Mouse (Mus musculus) left cerebral cortex, postnatal 14 days (tissue): ENCODE measurements at regions not wholly inside any gene's neighbourhood (a gene's known extent, or its start where the extent isn't known, plus 50 kb on each side); places are given as distances from the start of the nearest gene placed in this dataset.

Experiments
- DNase-seq, 2 experiments: peaks; one replicate each; pipeline ENCODE4 v3.0.0; 2021 to 2022; ENCODE audit warnings: low spot score in 2 of 2, mixed read lengths in 1 of 2
- intact Hi-C: fragments of 180-260 bp; cut with DNase I; formaldehyde crosslinking; loops from one replicate; pipeline ENCODE4 v1.15.1; 2025

GRCm38 (mm10) chr16:5700731-5701255, 184.4 kb upstream of the Rbfox1 start:
- DNase-seq, result no peak
- intact Hi-C loops, result no loop called here

GRCm38 (mm10) chr16:5688322-5688721, 196.8 kb upstream of the Rbfox1 start:
- no peak for DNase-seq

GRCm38 (mm10) chr16:5673372-5673960, 211.7 kb upstream of the Rbfox1 start:
- intact Hi-C loops, result no loop called here
- DNase-seq, result no peak

More at GRCm38 (mm10) chr16:5688322-5688721, 196.8 kb upstream of the Rbfox1 start:
- intact Hi-C loops, result no loop called here

- peak in 1 of 2 experiments; percentile 18 for DNase-seq
- intact Hi-C loops, result no loop called here
These were observed 212.3 kb upstream of the Rbfox1 start for GRCm38 (mm10) chr16:5672871-5673270.

GRCm38 (mm10) chr16:5668403-5668967, 216.7 kb upstream of the Rbfox1 start:
- intact Hi-C loops, result no loop called here
- no peak for DNase-seq

- peak in 1 of 2 experiments; percentile 24 for DNase-seq
- intact Hi-C loops, result no loop called here
These were observed 223.2 kb upstream of the Rbfox1 start for GRCm38 (mm10) chr16:5661918-5662317.

GRCm38 (mm10) chr16:5651551-5651950, 233.6 kb upstream of the Rbfox1 start:
- no peak for DNase-seq
- intact Hi-C loops, result no loop called here

- intact Hi-C loops, result no loop called here
- DNase-seq, result no peak
These were observed 234.2 kb upstream of the Rbfox1 start for GRCm38 (mm10) chr16:5651002-5651401.

GRCm38 (mm10) chr16:5639956-5640355, 245.2 kb upstream of the Rbfox1 start:
- DNase-seq, result no peak
- intact Hi-C loops, result no loop called here

GRCm38 (mm10) chr16:5629996-5630395, 255.2 kb upstream of the Rbfox1 start:
- intact Hi-C loops, result no loop called here
- no peak for DNase-seq

- intact Hi-C loops, result no loop called here
These were observed 257.2 kb upstream of the Rbfox1 start for GRCm38 (mm10) chr16:5627910-5628309.

GRCm38 (mm10) chr16:5627117-5627909, 257.8 kb upstream of the Rbfox1 start:
- intact Hi-C loops, result no loop called here
- DNase-seq, result no peak

More at GRCm38 (mm10) chr16:5627910-5628309, 257.2 kb upstream of the Rbfox1 start:
- DNase-seq, result no peak

- DNase-seq, result no peak
- intact Hi-C loops, result no loop called here
These were observed 260.0 kb upstream of the Rbfox1 start for GRCm38 (mm10) chr16:5625159-5625558.

GRCm38 (mm10) chr16:5620566-5620965, 264.6 kb upstream of the Rbfox1 start:
- no peak for DNase-seq
- intact Hi-C loops, result no loop called here

- intact Hi-C loops, result no loop called here
- no peak for DNase-seq
These were observed 268.8 kb upstream of the Rbfox1 start for GRCm38 (mm10) chr16:5616356-5616755.

- intact Hi-C loops, result no loop called here
- peak; percentile 14 to 38 for DNase-seq
These were observed 289.8 kb upstream of the Rbfox1 start for GRCm38 (mm10) chr16:5595359-5595758.

GRCm38 (mm10) chr16:5578333-5578732, 306.8 kb upstream of the Rbfox1 start:
- no peak for DNase-seq
- intact Hi-C loops, result no loop called here

GRCm38 (mm10) chr16:5572780-5573179, 312.4 kb upstream of the Rbfox1 start:
- intact Hi-C loops, result no loop called here
- no peak for DNase-seq

- DNase-seq, result no peak
- intact Hi-C loops, result no loop called here
These were observed 314.5 kb upstream of the Rbfox1 start for GRCm38 (mm10) chr16:5570619-5571018.

- intact Hi-C loops, result no loop called here
- no peak for DNase-seq
These were observed 313.3 kb upstream of the Eef2kmt start for GRCm38 (mm10) chr16:5569101-5569500.
